Comparison of ENCODE assay signal across 21 mouse cellular contexts in the genomic region with DNA sequence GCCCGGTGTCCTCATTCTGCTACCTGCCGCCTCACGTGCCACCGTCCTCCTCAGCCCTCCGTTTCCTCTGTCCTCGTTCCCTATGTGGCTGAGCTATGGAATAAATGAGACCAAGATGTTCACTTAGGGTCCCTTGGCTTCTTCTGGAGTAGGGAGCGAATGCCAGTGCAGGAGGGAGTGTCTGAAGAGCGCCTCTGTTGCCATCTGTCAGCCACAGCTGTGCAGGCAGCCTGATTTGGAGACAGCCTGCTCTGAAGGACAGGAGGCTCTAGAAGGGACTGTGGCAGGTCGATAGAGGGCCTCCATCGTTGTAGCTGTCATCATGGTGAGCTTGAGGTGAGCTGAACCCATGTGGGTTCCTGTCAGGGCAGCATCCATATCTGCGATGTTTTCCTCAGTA. TPM values are rescaled to one million over a fixed set of nuclear protein-coding genes. Genes with fewer than 3 reads are reported as not detected.
"Had no signal": no experiment of that assay in that cellular context is flagged by ENCODE, and none has a peak within 500 bp of the region (broad histone marks: within the 10 kb centered on the region; RNA-seq: fewer than 3 reads in every experiment).

No protein-coding gene starts in this region.

- ATAC-seq: liver, postnatal 0 days; lung, postnatal 0 days; midbrain, embryonic 15.5 days had no signal

- H3K27me3 ChIP-seq: lung, embryonic 15.5 days; midbrain, embryonic 15.5 days; neural tube, embryonic 13.5 days; neural tube, embryonic 15.5 days; stomach, embryonic 15.5 days had no signal

- H3K4me2 ChIP-seq: liver, embryonic 13.5 days; liver, embryonic 15.5 days; lung, embryonic 15.5 days; midbrain, embryonic 11.5 days; midbrain, embryonic 15.5 days; neural tube, embryonic 13.5 days; neural tube, embryonic 15.5 days; stomach, embryonic 15.5 days had no signal

- H3K27ac ChIP-seq: liver, embryonic 13.5 days; liver, embryonic 15.5 days; lung, embryonic 15.5 days; macrophage; midbrain, embryonic 15.5 days; neural tube, embryonic 15.5 days; stomach, embryonic 15.5 days; stomach, postnatal 0 days had no signal

- DNase-seq: liver, embryonic 13.5 days; liver, postnatal 0 days; lung, adult 2 months; lung, postnatal 14 days; lung, postnatal 36 days; retina, postnatal 1 day; right cerebral cortex, adult 18-20 months; right cerebral cortex, postnatal 14 days; thymus, adult 2 months; thymus, postnatal 14 days; thymus, postnatal 36 days had no signal

- H3K4me3 ChIP-seq: liver, embryonic 13.5 days; liver, embryonic 15.5 days; lung, embryonic 15.5 days; midbrain, embryonic 15.5 days; neural tube, embryonic 13.5 days; neural tube, embryonic 15.5 days; stomach, embryonic 15.5 days had no signal

- H3K9me3 ChIP-seq: liver, embryonic 13.5 days; liver, embryonic 15.5 days; lung, embryonic 15.5 days; midbrain, embryonic 15.5 days; neural tube, embryonic 13.5 days; neural tube, embryonic 15.5 days; stomach, embryonic 15.5 days had no signal

- H3K36me3 ChIP-seq: liver, embryonic 13.5 days; liver, embryonic 15.5 days had no signal

- H3K9ac ChIP-seq: liver, embryonic 13.5 days; liver, embryonic 15.5 days; liver, postnatal 0 days; lung, embryonic 15.5 days; midbrain, embryonic 15.5 days; neural tube, embryonic 13.5 days; neural tube, embryonic 15.5 days had no signal

- H3K4me1 ChIP-seq: liver, embryonic 13.5 days; liver, embryonic 15.5 days had no signal

RNA-seq across cellular contexts. Expression of gene Rgma, which starts 30.2 kb away (rescaled TPM):
- polyA plus RNA-seq: macrophage had no signal
